Mouse (Mus musculus): ENCODE results near the gene Vps37b. TPM values are rescaled to one million over a fixed set of nuclear protein-coding genes. Genes with fewer than 3 reads are reported as not detected.

The Vps37b gene
- polyA plus RNA-seq, 1 experiment from 2014 or later: 51.2 TPM

GRCm38 (mm10) chr5:124027702-124028470 is 4.2 kb downstream of the Vps37b start:
- WGBS: 72% methylated on average over 19 of the region's 19 CpGs
- H3K9me3 ChIP-seq: no peaks in the 10 kb centered on the region
- peak overlapping the region; percentile 18; the same call in 1 of the 2 replicates for H3K4me3 ChIP-seq
- no peaks in the 10 kb centered on the region for H3K27me3 ChIP-seq (ENCODE audit: poor library complexity, severe bottlenecking)
- H3K4me1 ChIP-seq: peaks cover 92% of the 10 kb centered on the region
- H3K36me3 ChIP-seq (replicated peaks): peaks cover 49% of the 10 kb centered on the region
- no peak for DNase-seq (ENCODE audit: extremely low spot score, low spot score)
- H3K27ac ChIP-seq: peak overlapping the region; percentile 75

- no peak for DNase-seq (ENCODE audit: extremely low spot score, low spot score)
- 62% methylated on average over 5 of the region's 5 CpGs for WGBS
- Histone ChIP-seq H3K4me3 (no peak overlapping the region), H3K9me3 (no peaks in the 10 kb centered on the region), H3K36me3 (replicated peaks) (peaks cover 61% of the 10 kb centered on the region), H3K27me3 (ENCODE audit: poor library complexity, severe bottlenecking) (no peaks in the 10 kb centered on the region), H3K4me1 (peaks cover 97% of the 10 kb centered on the region), H3K27ac (peak overlapping the region; percentile 75)
These were observed 5.5 kb downstream of the Vps37b start for GRCm38 (mm10) chr5:124026568-124026967.

GRCm38 (mm10) chr5:124025587-124026441 is 6.3 kb downstream of the Vps37b start:
- peaks cover 93% of the 10 kb centered on the region for H3K4me1 ChIP-seq
- peak overlapping the region; percentile 75 for H3K27ac ChIP-seq
- WGBS: 91% methylated on average over 15 of the region's 15 CpGs
- H3K27me3 ChIP-seq (ENCODE audit: poor library complexity, severe bottlenecking): no peaks in the 10 kb centered on the region
- DNase-seq (ENCODE audit: extremely low spot score, low spot score): no peak
- no peak overlapping the region for H3K4me3 ChIP-seq
- peaks cover 68% of the 10 kb centered on the region for H3K36me3 ChIP-seq (replicated peaks)
- H3K9me3 ChIP-seq: no peaks in the 10 kb centered on the region

- Histone ChIP-seq H3K36me3 (replicated peaks) (peaks cover 68% of the 10 kb centered on the region), H3K9me3 (no peaks in the 10 kb centered on the region), H3K4me3 (no peak overlapping the region), H3K27ac (peak overlapping the region; percentile 75), H3K27me3 (ENCODE audit: poor library complexity, severe bottlenecking) (no peaks in the 10 kb centered on the region), H3K4me1 (peaks cover 91% of the 10 kb centered on the region)
- DNase-seq (ENCODE audit: extremely low spot score, low spot score): no peak
- 65% methylated on average over 9 of the region's 9 CpGs for WGBS
These were observed 6.9 kb downstream of the Vps37b start for GRCm38 (mm10) chr5:124025146-124025545.

- Histone ChIP-seq H3K36me3 (replicated peaks) (peaks cover 64% of the 10 kb centered on the region), H3K4me3 (no peak overlapping the region), H3K4me1 (peaks cover 91% of the 10 kb centered on the region), H3K27ac (peak overlapping the region; percentile 75), H3K9me3 (no peaks in the 10 kb centered on the region), H3K27me3 (ENCODE audit: poor library complexity, severe bottlenecking) (no peaks in the 10 kb centered on the region)
- WGBS: 72% methylated on average over 6 of the region's 6 CpGs
- no peak for DNase-seq (ENCODE audit: extremely low spot score, low spot score)
These were observed 7.4 kb downstream of the Vps37b start for GRCm38 (mm10) chr5:124024677-124025076.

- H3K27ac ChIP-seq: no peak overlapping the region
- peaks cover 89% of the 10 kb centered on the region for H3K4me1 ChIP-seq
- 90% methylated on average over 7 of the region's 7 CpGs for WGBS
- H3K4me3 ChIP-seq: no peak overlapping the region
- no peak for DNase-seq (ENCODE audit: extremely low spot score, low spot score)
- H3K9me3 ChIP-seq: no peaks in the 10 kb centered on the region
- H3K27me3 ChIP-seq (ENCODE audit: poor library complexity, severe bottlenecking): no peaks in the 10 kb centered on the region
- H3K36me3 ChIP-seq (replicated peaks): peaks cover 55% of the 10 kb centered on the region
These were observed 9.7 kb downstream of the Vps37b start for GRCm38 (mm10) chr5:124022365-124022764.

GRCm38 (mm10) chr5:124021701-124022100 is 10.4 kb downstream of the Vps37b start:
- H3K4me1 ChIP-seq: peaks cover 89% of the 10 kb centered on the region
- no peaks in the 10 kb centered on the region for H3K9me3 ChIP-seq
- no peak overlapping the region for H3K4me3 ChIP-seq
- no peak for DNase-seq (ENCODE audit: extremely low spot score, low spot score)
- 87% methylated on average over 11 of the region's 11 CpGs for WGBS
- no peaks in the 10 kb centered on the region for H3K27me3 ChIP-seq (ENCODE audit: poor library complexity, severe bottlenecking)
- H3K27ac ChIP-seq: no peak overlapping the region
- H3K36me3 ChIP-seq (replicated peaks): peaks cover 54% of the 10 kb centered on the region

GRCm38 (mm10) chr5:124021148-124021547 is 10.9 kb downstream of the Vps37b start:
- H3K4me1 ChIP-seq: peaks cover 89% of the 10 kb centered on the region
- no peaks in the 10 kb centered on the region for H3K27me3 ChIP-seq (ENCODE audit: poor library complexity, severe bottlenecking)
- peaks cover 54% of the 10 kb centered on the region for H3K36me3 ChIP-seq (replicated peaks)
- H3K27ac ChIP-seq: no peak overlapping the region
- WGBS: 96% methylated on average over 11 of the region's 11 CpGs
- no peaks in the 10 kb centered on the region for H3K9me3 ChIP-seq
- no peak overlapping the region for H3K4me3 ChIP-seq
- no peak for DNase-seq (ENCODE audit: extremely low spot score, low spot score)

- no peak overlapping the region for H3K4me3 ChIP-seq
- WGBS: 87% methylated on average over 12 of the region's 12 CpGs
- peak overlapping the region; percentile 15; the same call in 1 of the 2 replicates for H3K27ac ChIP-seq
- H3K36me3 ChIP-seq (replicated peaks): peaks cover 48% of the 10 kb centered on the region
- no peak for DNase-seq (ENCODE audit: extremely low spot score, low spot score)
- H3K9me3 ChIP-seq: no peaks in the 10 kb centered on the region
- peaks cover 89% of the 10 kb centered on the region for H3K4me1 ChIP-seq
- H3K27me3 ChIP-seq (ENCODE audit: poor library complexity, severe bottlenecking): no peaks in the 10 kb centered on the region
These were observed 12.5 kb downstream of the Vps37b start for GRCm38 (mm10) chr5:124019348-124020216.

GRCm38 (mm10) chr5:124018651-124019050 is 13.4 kb downstream of the Vps37b start:
- Histone ChIP-seq H3K36me3 (replicated peaks) (peaks cover 54% of the 10 kb centered on the region), H3K4me3 (no peak overlapping the region), H3K4me1 (peaks cover 89% of the 10 kb centered on the region), H3K9me3 (no peaks in the 10 kb centered on the region), H3K27me3 (ENCODE audit: poor library complexity, severe bottlenecking) (no peaks in the 10 kb centered on the region), H3K27ac (no peak overlapping the region)
- 90% methylated on average over 9 of the region's 9 CpGs for WGBS
- no peak for DNase-seq (ENCODE audit: extremely low spot score, low spot score)

GRCm38 (mm10) chr5:124017941-124018340 is 14.1 kb downstream of the Vps37b start:
- 90% methylated on average over 9 of the region's 9 CpGs for WGBS
- Histone ChIP-seq H3K4me3 (no peak overlapping the region), H3K27ac (no peak overlapping the region), H3K27me3 (ENCODE audit: poor library complexity, severe bottlenecking) (no peaks in the 10 kb centered on the region), H3K36me3 (replicated peaks) (peaks cover 59% of the 10 kb centered on the region), H3K4me1 (peaks cover 89% of the 10 kb centered on the region), H3K9me3 (no peaks in the 10 kb centered on the region)
- DNase-seq (ENCODE audit: extremely low spot score, low spot score): no peak

- Histone ChIP-seq H3K27me3 (ENCODE audit: poor library complexity, severe bottlenecking) (no peaks in the 10 kb centered on the region), H3K4me1 (peaks cover 93% of the 10 kb centered on the region), H3K27ac (peak overlapping the region; percentile 2), H3K4me3 (no peak overlapping the region), H3K9me3 (no peaks in the 10 kb centered on the region), H3K36me3 (replicated peaks) (peaks cover 45% of the 10 kb centered on the region)
- WGBS: 92% methylated on average over 7 of the region's 7 CpGs
- DNase-seq (ENCODE audit: extremely low spot score, low spot score): no peak
These were observed 15.7 kb downstream of the Vps37b start for GRCm38 (mm10) chr5:124016291-124016821.
